Mouse (Mus musculus) stomach, embryonic 16.5 days (tissue): Measurements from ENCODE around the gene Washc3. TPM values are rescaled to one million over a fixed set of nuclear protein-coding genes. Genes with fewer than 3 reads are reported as not detected.

ENCODE experiments used
- ATAC-seq: fragments of 200-750 bp; cut with Nextera tagmentation; 2 replicates; pipeline ENCODE4 v1.8.0; 2017; ENCODE audit warnings: moderate number of reproducible peaks, moderate TSS enrichment; ENCODE audit not compliant: insufficient read depth, low FRiP score
- H3K27ac ChIP-seq: fragments of 300-500 bp; sonication (generic); 2 replicates; pipeline ENCODE4 v1.5.1; 2014; ENCODE audit warnings: low read length
- H3K27me3 ChIP-seq: fragments of 300-500 bp; sonication (generic); 2 replicates; pipeline ENCODE4 v1.6.1; 2014; ENCODE audit warnings: low read length, control low read depth, mixed read lengths; ENCODE audit not compliant: control insufficient read depth, insufficient read depth
- H3K36me3 ChIP-seq: fragments of 300-500 bp; sonication (generic); 2 replicates; pipeline ENCODE4 v1.6.1; 2014; ENCODE audit warnings: low read length; ENCODE audit not compliant: control insufficient read depth, insufficient read depth
- H3K4me1 ChIP-seq: fragments of 300-500 bp; sonication (generic); 2 replicates; pipeline ENCODE4 v1.6.1; 2014; ENCODE audit warnings: low read length, control low read depth, mixed read lengths; ENCODE audit not compliant: control insufficient read depth, insufficient read depth
- H3K4me2 ChIP-seq: fragments of 300-500 bp; sonication (generic); 2 replicates; pipeline ENCODE4 v1.6.1; 2014; ENCODE audit warnings: low read depth, low read length, mixed read lengths
- H3K4me3 ChIP-seq: fragments of 300-500 bp; sonication (generic); replicated peaks from 2 replicates; pipeline ENCODE4 v1.5.1; 2014; ENCODE audit warnings: mild to moderate bottlenecking, low read length
- H3K9ac ChIP-seq: fragments of 300-500 bp; sonication (generic); 2 replicates; pipeline ENCODE4 v1.6.1; 2014; ENCODE audit warnings: low read length
- H3K9me3 ChIP-seq: fragments of 300-500 bp; sonication (generic); replicated peaks from 2 replicates; pipeline ENCODE4 v1.6.1; 2016; ENCODE audit warnings: low read length, control low read depth; ENCODE audit not compliant: control insufficient read depth
- WGBS: fragments of 180-500 bp; shearing (Covaris S2); extraction: QIAGEN DNeasy Blood & Tissue Kit; methylation state at CpG from one replicate; pipeline ENCODE4 v1.1.7; 2014; 5-methylcytosine and 5-hydroxymethylcytosine counted together
- polyA plus RNA-seq: library from polyadenylated mRNA; unstranded; fragments of >200 nt; fragmentation: Nextera tagmentation; extraction: Ambion mirVana; gene quantifications from 2 replicates; pipeline ENCODE4 v1.2.1, GENCODE M21; 2015

Washc3 gene
- polyA plus RNA-seq, 1 experiment from 2014 or later, result 61.3 TPM

- Histone ChIP-seq H3K4me2 (no peak overlapping the region), H3K9me3 (no peaks in the 10 kb centered on the region), H3K27ac (no peak overlapping the region), H3K36me3 (0 out of 2 replicates have a peak, but pooled peaks cover 3% of the 10 kb centered on the region), H3K4me3 (no peak overlapping the region), H3K4me1 (no peaks in the 10 kb centered on the region), H3K9ac (no peak overlapping the region), H3K27me3 (no peaks in the 10 kb centered on the region)
- no peak for ATAC-seq
- WGBS, result 93% methylated on average over 2 of the region's 2 CpGs
Measured at GRCm38 (mm10) chr10:88232765-88233164, 31.9 kb downstream of the Washc3 start.

GRCm38 (mm10) chr10:88244681-88245080 lies 43.8 kb downstream of the Washc3 start:
- no peaks in the 10 kb centered on the region for H3K27me3 ChIP-seq
- no peaks in the 10 kb centered on the region for H3K9me3 ChIP-seq

GRCm38 (mm10) chr10:88250300-88250699 lies 49.4 kb downstream of the Washc3 start:
- Histone ChIP-seq H3K4me2 (no peak overlapping the region), H3K27ac (no peak overlapping the region), H3K9me3 (no peaks in the 10 kb centered on the region), H3K27me3 (no peaks in the 10 kb centered on the region), H3K9ac (no peak overlapping the region), H3K4me1 (no peaks in the 10 kb centered on the region), H3K4me3 (no peak overlapping the region), H3K36me3 (no peaks in the 10 kb centered on the region)
- ATAC-seq, result no peak
- 50% methylated on average over 3 of the region's 3 CpGs for WGBS

More at GRCm38 (mm10) chr10:88244681-88245080, 43.8 kb downstream of the Washc3 start:
- whole genome bisulfite sequencing, result 86% methylated on average over 13 of the region's 13 CpGs
- Histone ChIP-seq H3K4me1 (no peaks in the 10 kb centered on the region), H3K36me3 (peaks cover 6% of the 10 kb centered on the region; the same call in 1 of the 2 replicates), H3K9ac (no peak overlapping the region), H3K27ac (no peak overlapping the region), H3K4me3 (no peak overlapping the region), H3K4me2 (no peak overlapping the region)
- no peak for ATAC-seq

DNA sequence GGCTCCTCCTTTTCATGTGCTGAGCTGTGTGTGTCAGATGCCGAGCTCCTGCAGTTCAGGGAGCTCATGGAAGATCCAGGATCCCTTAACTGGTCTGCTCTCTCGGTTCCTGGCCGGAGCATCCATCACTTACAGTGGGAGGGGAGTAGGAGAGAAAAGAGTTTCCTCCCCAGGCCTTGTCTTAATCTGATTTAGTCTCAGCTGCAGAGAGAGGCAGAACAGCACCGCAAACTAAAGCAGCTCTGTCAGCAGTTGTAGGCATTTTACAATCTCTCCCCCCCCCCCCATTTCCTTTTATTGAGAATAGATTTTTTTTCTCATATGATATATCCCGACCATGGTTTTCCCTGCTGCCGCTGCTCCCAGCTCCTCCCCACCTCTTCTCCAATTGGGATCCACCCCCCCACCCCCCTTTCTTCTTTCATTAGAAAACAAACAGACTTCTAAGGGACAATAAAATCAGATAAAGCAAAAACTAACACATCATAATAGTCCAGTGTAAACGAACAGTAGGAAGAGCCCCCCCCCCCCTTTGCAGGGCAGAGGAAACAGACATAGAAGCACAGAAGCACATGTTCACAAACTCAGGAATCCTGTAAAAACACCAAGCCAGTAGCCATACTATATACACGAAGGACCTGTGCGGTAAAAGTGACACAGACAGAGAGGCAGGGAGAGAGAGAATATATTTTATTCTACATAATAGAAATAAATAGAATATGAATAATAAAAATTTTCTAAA lies 51.4 kb downstream of the Washc3 start:
- no peaks in the 10 kb centered on the region for H3K4me1 ChIP-seq
- no peak overlapping the region for H3K9ac ChIP-seq
- H3K9me3 ChIP-seq, result no peaks in the 10 kb centered on the region
- no peak overlapping the region for H3K4me2 ChIP-seq
- H3K36me3 ChIP-seq, result no peaks in the 10 kb centered on the region
- 58% methylated on average over 9 of the region's 9 CpGs for WGBS
- no peaks in the 10 kb centered on the region for H3K27me3 ChIP-seq
- ATAC-seq, result no peak
- no peak overlapping the region for H3K27ac ChIP-seq
- no peak overlapping the region for H3K4me3 ChIP-seq

- H3K27me3 ChIP-seq, result no peaks in the 10 kb centered on the region
- no peak overlapping the region for H3K9ac ChIP-seq
- no peak overlapping the region for H3K4me3 ChIP-seq
- no peak overlapping the region for H3K27ac ChIP-seq
- no peak for ATAC-seq
- no peaks in the 10 kb centered on the region for H3K36me3 ChIP-seq
- no peak overlapping the region for H3K4me2 ChIP-seq
- H3K4me1 ChIP-seq, result no peaks in the 10 kb centered on the region
- 70% methylated on average over 2 of the region's 2 CpGs for WGBS
- H3K9me3 ChIP-seq, result no peaks in the 10 kb centered on the region
Measured at GRCm38 (mm10) chr10:88255556-88255955, 54.7 kb downstream of the Washc3 start.

DNA sequence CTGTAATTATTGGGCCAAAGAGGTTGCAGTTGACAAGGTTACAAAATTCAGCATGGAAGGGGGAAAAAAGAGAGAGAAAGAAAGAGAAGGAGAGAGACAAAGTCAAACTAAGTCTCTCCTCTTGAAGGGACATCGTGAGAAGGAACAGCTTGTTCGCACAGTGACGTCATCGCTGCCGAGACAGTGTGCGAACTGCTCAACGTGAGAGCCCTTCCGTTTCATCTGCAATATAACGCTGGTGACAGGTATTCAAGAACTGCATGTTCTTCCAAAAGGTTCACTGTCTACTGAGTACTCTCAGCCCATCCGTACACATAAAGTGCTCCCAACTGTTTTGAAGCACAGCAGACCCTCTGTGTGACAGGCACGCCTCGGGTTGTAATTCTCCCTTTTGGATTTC lies 59.4 kb downstream of the Washc3 start:
- 50% methylated on average over 12 of the region's 12 CpGs for WGBS
- no peaks in the 10 kb centered on the region for H3K9me3 ChIP-seq
- H3K4me2 ChIP-seq, result no peak overlapping the region
- H3K27ac ChIP-seq, result peak overlapping the region; percentile 12; the same call in 1 of the 2 replicates
- H3K9ac ChIP-seq, result no peak overlapping the region
- no peaks in the 10 kb centered on the region for H3K36me3 ChIP-seq
- peak; percentile 17; the same call in 1 of the 2 replicates for ATAC-seq
- 0 out of 2 replicates have a peak, but pooled peaks cover 7% of the 10 kb centered on the region for H3K4me1 ChIP-seq
- no peaks in the 10 kb centered on the region for H3K27me3 ChIP-seq
- H3K4me3 ChIP-seq, result no peak overlapping the region

GRCm38 (mm10) chr10:88261186-88261585 lies 60.3 kb downstream of the Washc3 start:
- ATAC-seq, result no peak
- Histone ChIP-seq H3K4me3 (no peak overlapping the region), H3K27ac (peak overlapping the region; percentile 38; the same call in 1 of the 2 replicates), H3K36me3 (no peaks in the 10 kb centered on the region), H3K27me3 (no peaks in the 10 kb centered on the region), H3K9ac (no peak overlapping the region), H3K9me3 (no peaks in the 10 kb centered on the region), H3K4me2 (no peak overlapping the region), H3K4me1 (0 out of 2 replicates have a peak, but pooled peaks cover 7% of the 10 kb centered on the region)
- WGBS, result 56% methylated on average over 3 of the region's 3 CpGs

DNA sequence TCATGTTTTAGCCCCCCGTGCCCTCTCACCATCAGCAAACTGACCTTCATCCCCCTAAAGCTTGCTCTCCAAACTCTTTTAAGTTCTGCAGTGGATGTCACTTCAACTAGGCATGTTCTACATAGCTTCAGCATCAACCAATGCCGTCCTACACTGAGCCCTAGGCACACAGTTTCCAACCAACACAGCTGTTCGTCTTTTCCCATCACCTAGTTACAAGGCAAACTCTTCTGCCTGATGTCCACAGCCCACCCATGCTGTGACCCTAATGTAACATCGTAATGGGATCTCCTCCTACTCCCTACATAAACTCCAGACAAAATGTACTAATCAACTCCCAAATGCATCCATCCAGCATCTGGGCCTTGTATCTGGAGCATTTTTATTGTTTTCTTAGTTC lies 62.5 kb downstream of the Washc3 start:
- Histone ChIP-seq H3K27me3 (no peaks in the 10 kb centered on the region), H3K4me3 (no peak overlapping the region), H3K4me1 (0 out of 2 replicates have a peak, but pooled peaks cover 7% of the 10 kb centered on the region), H3K9me3 (no peaks in the 10 kb centered on the region), H3K27ac (no peak overlapping the region), H3K4me2 (no peak overlapping the region), H3K9ac (no peak overlapping the region), H3K36me3 (no peaks in the 10 kb centered on the region)
- WGBS, result 53% methylated on average over 4 of the region's 4 CpGs
- ATAC-seq, result no peak

DNA sequence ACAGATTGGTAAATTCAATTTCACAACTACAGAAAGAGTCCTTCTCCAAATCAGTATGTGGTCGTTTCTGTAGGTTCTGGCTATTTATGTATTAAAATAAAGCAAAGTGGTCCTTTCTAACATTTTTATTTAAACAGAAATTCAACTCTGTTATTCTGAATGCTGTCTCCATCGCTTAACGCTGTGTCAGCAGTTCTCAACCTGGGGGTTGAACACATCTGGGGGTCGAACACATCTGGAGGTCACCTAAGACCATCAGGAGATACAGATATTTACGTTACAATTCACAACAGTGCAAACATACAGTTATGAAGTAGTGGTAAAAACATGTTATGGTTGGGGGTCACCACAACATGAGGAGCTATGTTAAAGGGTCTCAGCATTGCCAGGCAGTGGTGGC lies 73.2 kb downstream of the Washc3 start:
- Histone ChIP-seq H3K27me3 (no peaks in the 10 kb centered on the region), H3K4me3 (no peak overlapping the region), H3K9me3 (no peaks in the 10 kb centered on the region), H3K36me3 (no peaks in the 10 kb centered on the region), H3K4me1 (no peaks in the 10 kb centered on the region), H3K27ac (no peak overlapping the region; the same call in 1 of the 2 replicates), H3K4me2 (no peak overlapping the region), H3K9ac (no peak overlapping the region)
- WGBS, result 73% methylated on average over 5 of the region's 5 CpGs
- no peak for ATAC-seq
